ENCODE assay signal across 12 mouse cellular contexts in the genomic region with DNA sequence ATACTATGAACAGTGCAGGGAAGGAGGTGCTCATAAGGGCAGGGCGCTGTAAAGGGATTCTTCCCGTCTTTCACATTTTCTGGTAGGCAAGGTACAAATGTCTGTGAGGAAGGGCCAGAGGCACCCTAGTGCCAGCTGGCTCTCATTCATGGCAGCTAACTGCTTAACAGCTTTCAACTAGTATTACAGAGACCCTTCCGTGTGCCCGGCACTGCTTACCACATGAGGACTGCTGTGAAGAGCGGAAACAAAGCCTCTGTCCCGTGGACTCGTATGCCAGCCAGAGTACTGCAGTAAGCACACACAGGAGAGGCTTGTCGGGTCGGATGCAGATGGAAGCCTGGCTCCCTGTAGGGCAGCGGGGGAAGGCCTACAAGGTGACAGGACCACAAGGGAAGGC.
DNase-seq lines count a peak whose midpoint lies in the region; ATAC-seq lines count a peak whose summit lies in the region.
"Had no signal": no experiment of that assay in that cellular context is flagged by ENCODE, and none has a peak within 500 bp of the region (broad histone marks: within the 10 kb centered on the region; RNA-seq: fewer than 3 reads in every experiment).

No protein-coding gene starts in this region.

- peak; percentile 72 for ATAC-seq in forebrain, embryonic 13.5 days
- no peak for ATAC-seq in forebrain, embryonic 12.5 days (ENCODE audit: low FRiP score)
- no peak for ATAC-seq in midbrain, embryonic 14.5 days (ENCODE audit: low FRiP score, low TSS enrichment)
- no peak for ATAC-seq in midbrain, embryonic 11.5 days (ENCODE audit: low FRiP score)
- ATAC-seq in embryonic facial prominence, embryonic 14.5 days (ENCODE audit: low read depth): no peak
- ATAC-seq in neural tube, embryonic 14.5 days (ENCODE audit: low read depth): no peak

- no peak overlapping the region for H3K4me3 ChIP-seq in forebrain, embryonic 13.5 days
- H3K4me3 ChIP-seq in forebrain, embryonic 12.5 days (replicated peaks): no peak overlapping the region
- H3K4me3 ChIP-seq in midbrain, embryonic 14.5 days (replicated peaks; ENCODE audit: low read depth, low read length): no peak overlapping the region
- H3K4me3 ChIP-seq in midbrain, embryonic 11.5 days (ENCODE audit: low read depth, low read length): no peak overlapping the region
- no peak overlapping the region for H3K4me3 ChIP-seq in embryonic facial prominence, embryonic 14.5 days (ENCODE audit: low read depth, low read length)
- H3K4me3 ChIP-seq in neural tube, embryonic 14.5 days (ENCODE audit: low read depth, low read length): no peak overlapping the region
- H3K4me3 ChIP-seq: heart, adult 2 months had no signal

- H3K9ac ChIP-seq in forebrain, embryonic 13.5 days: no peak overlapping the region
- H3K9ac ChIP-seq in forebrain, embryonic 12.5 days: no peak overlapping the region
- H3K9ac ChIP-seq in midbrain, embryonic 14.5 days (replicated peaks; ENCODE audit: low read length): no peak overlapping the region
- no peak overlapping the region for H3K9ac ChIP-seq in midbrain, embryonic 11.5 days (ENCODE audit: low read length)
- no peak overlapping the region for H3K9ac ChIP-seq in embryonic facial prominence, embryonic 14.5 days (ENCODE audit: low read depth, low read length)
- H3K9ac ChIP-seq in neural tube, embryonic 14.5 days (replicated peaks; ENCODE audit: low read depth, low read length): no peak overlapping the region

- H3K27me3 ChIP-seq in forebrain, embryonic 13.5 days: no peaks in the 10 kb centered on the region
- no peaks in the 10 kb centered on the region for H3K27me3 ChIP-seq in forebrain, embryonic 12.5 days
- no peaks in the 10 kb centered on the region for H3K27me3 ChIP-seq in midbrain, embryonic 14.5 days (ENCODE audit: control insufficient read depth, insufficient read depth, low read length)
- H3K27me3 ChIP-seq in midbrain, embryonic 11.5 days (ENCODE audit: control insufficient read depth, insufficient read depth, low read length): no peaks in the 10 kb centered on the region
- H3K27me3 ChIP-seq in embryonic facial prominence, embryonic 14.5 days (replicated peaks; ENCODE audit: control insufficient read depth, insufficient read depth, low read length): no peaks in the 10 kb centered on the region
- H3K27me3 ChIP-seq in neural tube, embryonic 14.5 days (ENCODE audit: control insufficient read depth, insufficient read depth, low read length): no peaks in the 10 kb centered on the region

- peak; percentile 26 for DNase-seq in midbrain, embryonic 14.5 days
- no peak for DNase-seq in midbrain, embryonic 11.5 days (ENCODE audit: low spot score, missing footprints)
- DNase-seq in embryonic facial prominence, embryonic 14.5 days (ENCODE audit: low spot score): peak; percentile 16
- DNase-seq in heart, postnatal 14 days: no peak
- DNase-seq: heart, adult 2 months; heart, postnatal 36 days; layer of hippocampus, adult 9-11 months; lung, postnatal 14 days; thymus, postnatal 25 days had no signal

- 52% methylated on average over 10 of the region's 10 CpGs for WGBS in forebrain, embryonic 13.5 days
- 73% methylated on average over 10 of the region's 10 CpGs for WGBS in forebrain, embryonic 12.5 days
- 71% methylated on average over 10 of the region's 10 CpGs for WGBS in midbrain, embryonic 14.5 days
- WGBS in midbrain, embryonic 11.5 days: 84% methylated on average over 10 of the region's 10 CpGs
- 42% methylated on average over 10 of the region's 10 CpGs for WGBS in embryonic facial prominence, embryonic 14.5 days
- WGBS in neural tube, embryonic 14.5 days: 59% methylated on average over 10 of the region's 10 CpGs

- intact Hi-C loops in heart, postnatal 14 days (cut with DNase I): no loop called here

- H3K36me3 ChIP-seq in forebrain, embryonic 13.5 days (ENCODE audit: poor library complexity, severe bottlenecking): no peaks in the 10 kb centered on the region
- H3K36me3 ChIP-seq in forebrain, embryonic 12.5 days (replicated peaks): no peaks in the 10 kb centered on the region
- no peaks in the 10 kb centered on the region for H3K36me3 ChIP-seq in midbrain, embryonic 14.5 days (ENCODE audit: control insufficient read depth, insufficient read depth, low read length)
- H3K36me3 ChIP-seq in midbrain, embryonic 11.5 days (ENCODE audit: control insufficient read depth, insufficient read depth, low read length): no peaks in the 10 kb centered on the region
- no peaks in the 10 kb centered on the region for H3K36me3 ChIP-seq in embryonic facial prominence, embryonic 14.5 days (ENCODE audit: control insufficient read depth, insufficient read depth, low read length)
- H3K36me3 ChIP-seq in neural tube, embryonic 14.5 days (ENCODE audit: control insufficient read depth, insufficient read depth, low read length): no peaks in the 10 kb centered on the region

- H3K9me3 ChIP-seq in forebrain, embryonic 13.5 days (replicated peaks): no peaks in the 10 kb centered on the region
- no peaks in the 10 kb centered on the region for H3K9me3 ChIP-seq in forebrain, embryonic 12.5 days
- no peaks in the 10 kb centered on the region for H3K9me3 ChIP-seq in midbrain, embryonic 14.5 days (ENCODE audit: control insufficient read depth, low read length)
- no peaks in the 10 kb centered on the region for H3K9me3 ChIP-seq in midbrain, embryonic 11.5 days (ENCODE audit: control insufficient read depth, low read length)
- H3K9me3 ChIP-seq in embryonic facial prominence, embryonic 14.5 days (ENCODE audit: control insufficient read depth, low read length): no peaks in the 10 kb centered on the region
- no peaks in the 10 kb centered on the region for H3K9me3 ChIP-seq in neural tube, embryonic 14.5 days (ENCODE audit: control insufficient read depth, low read length)

- H3K4me2 ChIP-seq in forebrain, embryonic 13.5 days: no peak overlapping the region
- H3K4me2 ChIP-seq in forebrain, embryonic 12.5 days: no peak overlapping the region
- H3K4me2 ChIP-seq in midbrain, embryonic 14.5 days (ENCODE audit: low read length): no peak overlapping the region
- no peak overlapping the region for H3K4me2 ChIP-seq in midbrain, embryonic 11.5 days
- 0 out of 2 replicates have a peak overlapping the region, but pooled peaks have one; percentile 7 for H3K4me2 ChIP-seq in embryonic facial prominence, embryonic 14.5 days (ENCODE audit: low read depth, low read length)
- no peak overlapping the region for H3K4me2 ChIP-seq in neural tube, embryonic 14.5 days (ENCODE audit: low read depth, low read length)

- peaks cover 27% of the 10 kb centered on the region for H3K4me1 ChIP-seq in forebrain, embryonic 13.5 days
- H3K4me1 ChIP-seq in forebrain, embryonic 12.5 days: peaks cover 12% of the 10 kb centered on the region; the same call in 1 of the 2 replicates
- H3K4me1 ChIP-seq in midbrain, embryonic 14.5 days (ENCODE audit: control insufficient read depth, insufficient read depth, low read length): peaks cover 6% of the 10 kb centered on the region
- no peaks in the 10 kb centered on the region for H3K4me1 ChIP-seq in midbrain, embryonic 11.5 days (ENCODE audit: control insufficient read depth, insufficient read depth, low read length)
- peaks cover 13% of the 10 kb centered on the region; the same call in 1 of the 2 replicates for H3K4me1 ChIP-seq in embryonic facial prominence, embryonic 14.5 days (ENCODE audit: control insufficient read depth, insufficient read depth, low read length)
- no peaks in the 10 kb centered on the region for H3K4me1 ChIP-seq in neural tube, embryonic 14.5 days (ENCODE audit: control insufficient read depth, insufficient read depth, low read length)

- peak overlapping the region; percentile 25; the same call in 1 of the 2 replicates for H3K27ac ChIP-seq in forebrain, embryonic 13.5 days
- no peak overlapping the region for H3K27ac ChIP-seq in forebrain, embryonic 12.5 days
- no peak overlapping the region for H3K27ac ChIP-seq in midbrain, embryonic 14.5 days (replicated peaks; ENCODE audit: low read depth, low read length)
- H3K27ac ChIP-seq in midbrain, embryonic 11.5 days (ENCODE audit: low read depth, low read length): no peak overlapping the region
- H3K27ac ChIP-seq in embryonic facial prominence, embryonic 14.5 days (replicated peaks; ENCODE audit: low read depth, low read length): peak overlapping the region; percentile 68
- H3K27ac ChIP-seq in neural tube, embryonic 14.5 days (ENCODE audit: low read depth, low read length): peak overlapping the region; percentile 16; the same call in 1 of the 2 replicates
- H3K27ac ChIP-seq: heart, adult 2 months had no signal

Comparison
In these comparisons a context has a peak if more than half of its experiments do, and no peak if none do; other contexts are left out.
1. H3K27ac ChIP-seq: peak in forebrain, embryonic 13.5 days (single experiment), embryonic facial prominence, embryonic 14.5 days (single experiment) and neural tube, embryonic 14.5 days (single experiment); none in forebrain, embryonic 12.5 days (single experiment), midbrain, embryonic 14.5 days (single experiment) and midbrain, embryonic 11.5 days (single experiment).
2. DNase-seq: peak in midbrain, embryonic 14.5 days (single experiment) and embryonic facial prominence, embryonic 14.5 days (single experiment); none in midbrain, embryonic 11.5 days (single experiment) and heart, postnatal 14 days (0 of 2).